Mouse (Mus musculus) forebrain, embryonic 16.5 days (tissue): ENCODE measurements around the gene Scgb2b24. TPM values are rescaled to one million over a fixed set of nuclear protein-coding genes. Genes with fewer than 3 reads are reported as not detected.

Experiments used
- ATAC-seq: fragments of 200-750 bp; cut with Nextera tagmentation; 2 replicates; pipeline ENCODE4 v1.8.0; 2017; ENCODE audit warnings: mild to moderate bottlenecking, moderate library complexity
- H3K27ac ChIP-seq: fragments of 300-500 bp; sonication (generic); 2 replicates; pipeline ENCODE4 v1.5.1; 2014; ENCODE audit warnings: low read length, control low read depth
- H3K27me3 ChIP-seq: fragments of 300-500 bp; sonication (generic); replicated peaks from 2 replicates; pipeline ENCODE4 v1.6.1; 2014; ENCODE audit warnings: low read length; ENCODE audit not compliant: control insufficient read depth, insufficient read depth
- H3K36me3 ChIP-seq: fragments of 300-500 bp; sonication (generic); 2 replicates; pipeline ENCODE4 v1.6.1; 2014; ENCODE audit not compliant: control insufficient read depth, insufficient read depth
- H3K4me1 ChIP-seq: fragments of 300-500 bp; sonication (generic); replicated peaks from 2 replicates; pipeline ENCODE4 v1.6.1; 2014; ENCODE audit warnings: low read length; ENCODE audit not compliant: control insufficient read depth, insufficient read depth
- H3K4me2 ChIP-seq: fragments of 300-500 bp; sonication (generic); 2 replicates; pipeline ENCODE4 v1.6.1; 2014; ENCODE audit warnings: mild to moderate bottlenecking, low read length, control low read depth
- H3K4me3 ChIP-seq: fragments of 300-500 bp; sonication (generic); replicated peaks from 2 replicates; pipeline ENCODE4 v1.5.1; 2014; ENCODE audit warnings: mild to moderate bottlenecking, low read length, control low read depth
- H3K9ac ChIP-seq: fragments of 300-500 bp; sonication (generic); replicated peaks from 2 replicates; pipeline ENCODE4 v1.6.1; 2014; ENCODE audit warnings: low read depth, low read length, control low read depth
- H3K9me3 ChIP-seq: fragments of 300-500 bp; sonication (generic); 2 replicates; pipeline ENCODE4 v1.6.1; 2016; ENCODE audit warnings: low read length; ENCODE audit not compliant: control insufficient read depth
- WGBS: fragments of 180-500 bp; shearing (Covaris S2); extraction: QIAGEN DNeasy Blood & Tissue Kit; methylation state at CpG from one replicate; pipeline ENCODE4 v1.1.7; 2014; 5-methylcytosine and 5-hydroxymethylcytosine counted together
- polyA plus RNA-seq: library from polyadenylated mRNA; unstranded; fragments of >200 nt; fragmentation: Nextera tagmentation; extraction: Ambion mirVana; gene quantifications from 2 replicates; pipeline ENCODE4 v1.2.1, GENCODE M21; 2015

The Scgb2b24 gene
- not detected in 2 replicates for polyA plus RNA-seq

- WGBS, result 74% methylated on average over 2 of the region's 2 CpGs
- no peak within 1 kb of the TSS for H3K27ac ChIP-seq
- no peaks in the 10 kb centered on the region for H3K36me3 ChIP-seq
- H3K27me3 ChIP-seq, result no peaks in the 10 kb centered on the region
- H3K9ac ChIP-seq, result no peak within 1 kb of the TSS
- no peaks in the 10 kb centered on the region for H3K4me1 ChIP-seq
- peaks cover 23% of the 10 kb centered on the region for H3K9me3 ChIP-seq
- H3K4me3 ChIP-seq, result no peak within 1 kb of the TSS
- H3K4me2 ChIP-seq, result no peak within 1 kb of the TSS
- ATAC-seq, result no peak
Measured at GRCm38 (mm10) chr7:33739212-33739611, at the start of gene Scgb2b24. Gene Scgb2b24 (minus strand): TSS chr7:33739312.

GRCm38 (mm10) chr7:33743499-33743898 lies 4.4 kb upstream of the Scgb2b24 start, which contains the start of gene Scgb1b24:
Gene Scgb1b24 (plus strand): TSS chr7:33743799.
- no peaks in the 10 kb centered on the region for H3K4me1 ChIP-seq
- no peak within 1 kb of the TSS for H3K27ac ChIP-seq
- no peaks in the 10 kb centered on the region for H3K36me3 ChIP-seq
- no peak for ATAC-seq
- WGBS, result 81% methylated on average over 3 of the region's 3 CpGs
- no peak within 1 kb of the TSS for H3K9ac ChIP-seq
- H3K4me3 ChIP-seq, result no peak within 1 kb of the TSS
- peaks cover 23% of the 10 kb centered on the region for H3K9me3 ChIP-seq
- no peak within 1 kb of the TSS for H3K4me2 ChIP-seq
- H3K27me3 ChIP-seq, result no peaks in the 10 kb centered on the region

- no peak overlapping the region for H3K9ac ChIP-seq
- H3K27me3 ChIP-seq, result no peaks in the 10 kb centered on the region
- no peak overlapping the region for H3K27ac ChIP-seq
- no peak for ATAC-seq
- H3K4me1 ChIP-seq, result no peaks in the 10 kb centered on the region
- 22% methylated on average over 1 of the region's 1 CpGs for WGBS
- H3K36me3 ChIP-seq, result no peaks in the 10 kb centered on the region
- H3K4me3 ChIP-seq, result no peak overlapping the region
- H3K9me3 ChIP-seq, result peaks cover 15% of the 10 kb centered on the region; the same call in 1 of the 2 replicates
- no peak overlapping the region for H3K4me2 ChIP-seq
Measured at GRCm38 (mm10) chr7:33689864-33690263, 49.2 kb downstream of the Scgb2b24 start.

Other genes with a start within 250 kb of the Scgb2b24 start
- gene Scgb2b21, start 218.9 kb downstream of the Scgb2b24 start, polyA plus RNA-seq, result not detected in 2 replicates
- gene Scgb1b24, start 4.5 kb upstream of the Scgb2b24 start, polyA plus RNA-seq, result not detected in 2 replicates
- gene Scgb2b26, start 205.7 kb upstream of the Scgb2b24 start, polyA plus RNA-seq, result not detected in 2 replicates